Mouse (Mus musculus) left cerebral cortex, adult 2 months (tissue): ENCODE measurements around the gene Prr13. TPM values are rescaled to one million over a fixed set of nuclear protein-coding genes. Genes with fewer than 3 reads are reported as not detected.

ENCODE experiments used
- DNase-seq, 2 experiments: peaks; one replicate each; pipeline ENCODE4 v3.0.0; 2021 to 2022; ENCODE audit warnings: low spot score in 2 of 2, mixed read lengths in 1 of 2; ENCODE audit errors: extremely low spot score in 1 of 2
- H3K27ac ChIP-seq: fragments of 200-600 bp; 2 replicates; pipeline ENCODE4 v1.8.1; 2022
- H3K4me3 ChIP-seq: fragments of 200-600 bp; 2 replicates; pipeline ENCODE4 v1.8.1; 2022
- CTCF ChIP-seq: fragments of 200-600 bp; IDR thresholded peaks from 2 replicates; pipeline ENCODE4 v1.8.1; 2022; ENCODE audit warnings: antibody characterized with exemption, mild to moderate bottlenecking, moderate library complexity
- intact Hi-C: fragments of 180-260 bp; cut with DNase I; formaldehyde crosslinking; loops from one replicate; pipeline ENCODE4 v1.15.1; 2025
- total RNA-seq, 2 experiments: library from RNA; stranded (reverse); gene quantifications; 2 replicates each; pipeline ENCODE4 v1.2.3; 2021

The Prr13 gene
- total RNA-seq, 2 experiments from 2014 or later: 46.1 to 47.6 TPM

GRCm38 (mm10) chr15:102442490-102442889, 16.3 kb upstream of the Prr13 start:
- intact Hi-C loops: loop anchor here (1.0 kb wide), 1 partner anchor 61 kb away; no protein-coding TSS in a partner anchor
- peak; percentile 70 to 86 for DNase-seq
- peak; percentile 97 for TF ChIP-seq CTCF
- no peak overlapping the region for H3K4me3 ChIP-seq
- no peak overlapping the region for H3K27ac ChIP-seq

DNA sequence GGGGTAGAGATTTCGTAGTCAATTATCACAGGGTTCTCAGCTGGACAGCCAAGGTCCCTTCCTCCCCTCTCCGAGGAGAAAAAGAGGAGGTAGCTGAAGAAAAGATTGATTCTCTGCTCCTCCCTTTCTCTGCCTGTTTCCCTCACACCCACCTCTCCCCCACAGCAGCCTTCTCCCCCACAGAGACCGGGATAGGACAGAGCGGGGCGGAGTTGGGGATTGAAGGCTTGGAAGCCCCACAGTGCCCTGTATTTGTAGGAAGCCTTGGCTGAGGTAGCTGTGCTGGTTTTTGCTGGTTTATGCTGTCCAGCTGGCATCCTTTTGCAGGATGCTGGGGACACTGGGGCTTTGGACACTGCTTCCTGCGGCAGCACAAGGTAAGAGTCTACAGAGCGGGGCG, 13.7 kb upstream of the Prr13 start, which contains the start of gene Amhr2:
Amhr2 (plus strand) TSS at position 222 of the 400 bp plus-strand sequence.
- no peak for TF ChIP-seq CTCF
- intact Hi-C loops: no loop called here
- DNase-seq: no peak
- Histone ChIP-seq H3K27ac (no peak within 1 kb of the TSS), H3K4me3 (no peak within 1 kb of the TSS)

DNA sequence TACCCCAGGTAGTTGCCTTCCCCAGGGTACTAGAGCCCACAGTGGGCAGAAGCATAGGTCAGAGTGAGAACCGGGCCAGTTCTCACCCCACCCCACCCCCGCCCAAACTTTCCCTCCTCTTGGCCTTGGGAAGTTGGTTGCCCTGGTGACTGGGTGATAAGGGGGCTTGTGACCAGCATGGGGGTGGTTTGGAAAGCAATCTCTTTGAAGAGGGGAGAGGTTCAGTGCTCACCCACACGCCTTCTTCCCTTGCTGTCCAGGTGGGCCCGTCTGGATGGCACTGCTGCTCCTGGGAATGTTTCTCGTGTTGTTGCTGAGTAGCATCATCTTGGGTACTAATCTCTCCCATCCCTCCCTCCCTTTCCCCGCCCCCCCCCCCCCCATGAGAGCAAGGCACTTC, 12.4 kb upstream of the Prr13 start:
- no peak for DNase-seq
- no peak overlapping the region for H3K27ac ChIP-seq
- no peak overlapping the region for H3K4me3 ChIP-seq
- intact Hi-C loops: no loop called here
- no peak for TF ChIP-seq CTCF

DNA sequence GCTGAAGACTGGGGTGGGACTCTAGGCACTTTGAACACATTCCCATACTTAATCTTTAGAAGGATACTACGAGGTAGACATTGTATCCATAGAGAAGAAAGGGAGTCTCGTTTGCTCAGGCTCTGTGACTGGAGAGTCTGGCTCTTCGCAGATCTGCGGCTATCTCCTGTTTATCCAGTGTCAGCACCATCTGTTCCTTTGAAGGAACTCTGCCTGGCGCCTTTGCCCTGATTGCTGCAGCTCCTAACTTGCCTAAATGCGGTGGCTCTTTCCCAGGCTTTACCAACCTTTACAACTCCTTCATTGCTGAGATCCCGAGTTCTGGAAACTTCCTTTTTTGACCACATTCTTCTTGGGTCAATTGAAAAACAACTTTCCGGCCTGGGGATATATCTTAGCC, 9.5 kb upstream of the Prr13 start:
- no peak for TF ChIP-seq CTCF
- no peak for DNase-seq
- Histone ChIP-seq H3K4me3 (no peak overlapping the region), H3K27ac (no peak overlapping the region)
- intact Hi-C loops: no loop called here

DNA sequence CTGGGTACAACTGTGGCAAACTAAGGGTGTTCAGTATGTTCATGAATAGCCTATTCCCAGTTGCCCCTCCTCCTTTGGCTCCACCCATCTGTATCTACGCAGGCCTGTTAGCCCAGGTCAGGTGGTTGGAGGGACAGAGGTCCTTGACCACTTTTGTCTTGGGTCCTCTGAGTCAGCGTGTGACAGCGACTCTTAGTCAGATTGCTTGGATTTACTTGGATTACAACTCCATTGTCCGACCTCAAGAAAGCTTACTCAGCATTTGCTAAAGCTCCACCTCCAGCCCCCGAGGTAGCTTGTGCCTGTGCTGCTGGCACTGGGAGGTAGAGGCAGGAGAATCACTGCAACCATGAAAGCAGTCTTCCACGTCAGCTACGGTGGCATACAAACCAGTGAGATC, 7.9 kb upstream of the Prr13 start:
- TF ChIP-seq CTCF: no peak
- no peak overlapping the region for H3K27ac ChIP-seq
- intact Hi-C loops: no loop called here
- H3K4me3 ChIP-seq: no peak overlapping the region
- DNase-seq: no peak

DNA sequence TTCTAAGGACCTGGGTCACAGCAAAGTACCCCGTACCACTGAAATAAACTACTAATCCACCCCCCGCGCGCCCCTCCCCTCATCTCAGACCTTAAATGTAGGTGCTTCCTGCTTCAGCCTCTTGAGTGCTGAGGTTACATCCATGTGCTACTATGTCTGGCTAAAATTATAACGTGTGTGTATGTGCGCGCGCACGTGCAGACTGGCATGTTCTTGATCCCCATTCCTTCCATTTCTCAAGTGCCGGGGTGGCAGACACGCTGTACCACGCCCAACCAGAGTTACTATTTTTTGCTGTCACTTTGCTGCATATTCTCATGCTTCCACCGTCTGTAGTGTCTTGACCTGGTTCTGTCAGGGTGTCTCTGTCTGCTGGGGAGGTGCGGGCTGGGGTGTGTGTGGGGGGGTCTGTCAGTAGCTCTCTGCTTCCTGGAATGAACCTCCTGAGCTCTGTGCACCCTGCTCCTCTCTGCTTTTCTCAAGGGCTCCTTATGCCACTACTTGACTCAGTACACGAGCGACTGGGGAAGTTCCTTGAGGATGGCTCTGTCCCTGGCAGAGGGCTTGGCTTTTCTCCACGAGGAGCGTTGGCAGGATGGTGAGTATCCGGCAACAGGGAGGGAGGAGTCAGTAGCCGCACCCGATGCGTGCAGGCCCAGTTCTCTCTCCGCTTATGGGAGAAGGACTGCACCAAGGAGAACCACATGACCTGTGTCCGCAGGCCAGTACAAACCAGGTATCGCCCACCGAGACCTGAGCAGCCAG, 7.0 kb upstream of the Prr13 start:
- intact Hi-C loops: no loop called here
- no peak for TF ChIP-seq CTCF
- no peak overlapping the region for H3K27ac ChIP-seq
- peak in 1 of 2 experiments; percentile 14 for DNase-seq
- H3K4me3 ChIP-seq: no peak overlapping the region

DNA sequence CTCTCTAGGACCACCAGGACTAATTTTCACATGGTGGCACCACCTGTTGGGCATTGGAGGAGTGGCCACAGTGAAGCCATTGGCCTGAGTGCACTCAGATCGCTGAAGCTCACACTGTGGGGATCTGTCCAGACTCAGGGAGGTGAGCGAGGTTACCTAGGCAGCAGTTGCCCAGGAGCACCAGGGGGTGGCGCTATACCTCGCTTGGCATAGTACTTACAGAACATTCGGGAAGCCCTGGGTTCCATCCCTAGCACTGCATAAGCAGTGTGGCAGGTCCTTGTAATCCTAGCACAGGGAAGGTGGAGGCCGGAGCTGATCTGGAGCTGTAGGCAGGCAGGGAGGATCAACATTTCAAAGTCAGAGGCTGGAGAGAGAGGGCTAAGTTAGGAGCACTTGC, 2.8 kb upstream of the Prr13 start:
- DNase-seq: no peak
- intact Hi-C loops: no loop called here
- Histone ChIP-seq H3K27ac (no peak overlapping the region), H3K4me3 (no peak overlapping the region)
- TF ChIP-seq CTCF: peak; percentile 41

- TF ChIP-seq CTCF: no peak
- peak overlapping the region; percentile 55 for H3K4me3 ChIP-seq
- peak overlapping the region; percentile 82 for H3K27ac ChIP-seq
- intact Hi-C loops: no loop called here
- DNase-seq: no peak
Measured at GRCm38 (mm10) chr15:102458050-102458736, 635 bp upstream of the Prr13 start.

DNA sequence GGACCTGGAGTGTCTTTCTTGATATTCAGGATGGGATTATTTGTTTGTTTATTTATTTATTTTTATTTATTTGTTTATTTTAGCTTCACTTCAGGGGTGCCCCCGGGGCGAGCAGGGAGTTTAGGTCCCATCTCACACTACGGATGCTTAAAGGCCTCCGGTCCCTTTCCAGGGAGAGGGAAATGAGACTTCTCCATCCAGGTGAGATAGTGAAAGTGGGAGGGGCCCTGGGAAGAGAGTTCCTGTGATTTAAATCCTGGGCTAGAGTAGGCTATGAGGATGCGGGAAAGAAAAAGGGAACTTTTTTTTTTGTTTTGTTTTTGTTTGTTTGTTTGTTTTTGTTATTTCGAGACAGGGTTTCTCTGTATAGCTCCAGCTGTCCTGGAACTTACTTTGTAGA, 553 bp downstream of the Prr13 start:
- peak overlapping the region; percentile 82 for H3K27ac ChIP-seq
- no peak for DNase-seq
- intact Hi-C loops: no loop called here
- peak overlapping the region; percentile 55 for H3K4me3 ChIP-seq
- TF ChIP-seq CTCF: no peak

DNA sequence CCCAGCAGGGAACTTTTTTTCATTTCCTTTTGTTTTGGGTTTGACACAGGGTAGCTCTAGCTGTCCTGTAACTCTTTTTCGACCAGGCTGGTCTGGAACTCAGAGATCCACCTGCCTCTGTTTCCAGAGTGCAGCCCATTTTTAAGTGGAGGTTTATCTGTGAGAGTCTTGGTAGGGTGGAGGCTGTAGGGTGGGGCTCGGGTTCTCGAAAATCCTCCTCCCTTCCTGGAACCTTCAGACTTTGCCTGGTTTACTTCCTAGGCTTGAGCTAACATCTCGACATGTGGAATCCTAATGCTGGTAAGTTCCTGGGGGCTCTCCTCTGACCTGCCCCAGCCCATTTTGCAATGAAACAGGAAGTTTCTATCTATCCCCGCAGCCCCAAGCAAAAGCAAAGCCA, 1.0 kb downstream of the Prr13 start:
- intact Hi-C loops: no loop called here
- Histone ChIP-seq H3K27ac (no peak overlapping the region), H3K4me3 (no peak overlapping the region)
- DNase-seq: no peak
- no peak for TF ChIP-seq CTCF

DNA sequence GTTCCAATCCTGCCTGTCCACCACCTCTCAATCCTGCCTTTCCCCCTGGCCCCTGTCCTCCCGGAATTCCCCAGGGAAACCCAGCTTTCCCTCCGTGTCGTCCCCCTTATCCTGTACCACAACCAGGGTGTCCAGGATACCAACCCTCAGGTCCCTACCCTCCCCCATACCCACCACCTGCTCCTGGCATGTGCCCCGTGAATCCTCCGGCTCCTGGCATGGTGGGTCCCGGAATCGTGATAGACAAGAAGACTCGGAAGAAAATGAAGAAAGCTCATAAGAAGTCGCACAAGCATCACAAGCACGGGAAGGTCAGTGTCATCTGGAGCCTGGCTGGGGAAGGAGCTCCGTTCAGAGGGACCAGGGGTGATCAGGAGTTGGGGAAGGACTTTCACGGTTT, 1.6 kb downstream of the Prr13 start:
- DNase-seq: no peak
- intact Hi-C loops: no loop called here
- Histone ChIP-seq H3K27ac (no peak overlapping the region), H3K4me3 (no peak overlapping the region)
- TF ChIP-seq CTCF: no peak

DNA sequence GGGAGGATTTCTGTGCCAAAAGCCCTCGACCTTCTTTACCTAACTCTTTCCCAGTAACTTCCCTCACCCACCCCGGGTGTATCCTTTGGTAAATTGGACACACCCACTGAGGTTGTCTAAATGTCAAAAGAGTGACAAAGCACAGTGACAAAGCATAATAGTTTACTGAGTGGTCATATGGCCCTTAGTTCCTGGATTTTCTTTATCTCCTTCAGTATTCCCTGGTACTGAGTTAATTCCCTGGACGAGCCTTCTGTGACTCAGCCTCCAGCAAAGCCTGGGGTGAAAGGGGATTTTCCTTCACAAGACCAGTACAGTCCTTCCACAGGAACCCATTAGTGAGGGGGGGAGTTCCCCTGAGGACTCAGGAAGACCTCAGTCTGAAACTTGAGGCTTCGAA, 2.1 kb downstream of the Prr13 start:
- Histone ChIP-seq H3K4me3 (no peak overlapping the region), H3K27ac (no peak overlapping the region)
- intact Hi-C loops: no loop called here
- TF ChIP-seq CTCF: no peak
- no peak for DNase-seq
